Mouse (Mus musculus): Measurements from ENCODE around the gene Capza2.

GRCm38 (mm10) chr6:17677008-17677407 is 41.0 kb downstream of the Capza2 start:
- TF ChIP-seq CTCF (IDR thresholded peaks at IDR 0.05; ENCODE audit: low read depth) = no peak
- no peak for TF ChIP-seq EP300 (IDR thresholded peaks at IDR 0.05; ENCODE audit: low read depth)
